Mouse (Mus musculus): ENCODE measurements around the gene BC034090. TPM values are rescaled to one million over a fixed set of nuclear protein-coding genes. Genes with fewer than 3 reads are reported as not detected.
"Not testable (repeated sequence)": the region's sequence is repeated elsewhere in the genome, so short reads cannot be mapped to it uniquely, and the experiment has no call there.

Gene BC034090
- total and polyA plus RNA-seq, 2 experiments from 2014 or later, result 2.5 to 9.9 TPM

GRCm38 (mm10) chr1:155280306-155280705 is 36.1 kb upstream of the BC034090 start:
- Histone ChIP-seq H3K9ac (no peak overlapping the region), H3K4me3 (ENCODE audit: low read depth, low read length) (no peak overlapping the region), H3K27ac (ENCODE audit: low read depth, low read length) (no peak overlapping the region), H3K4me2 (ENCODE audit: low read depth) (no peak overlapping the region), H3K9me3 (ENCODE audit: low read length) (no peaks in the 10 kb centered on the region), H3K4me1 (ENCODE audit: insufficient read depth) (no peaks in the 10 kb centered on the region), H3K36me3 (ENCODE audit: insufficient read depth) (peaks cover 41% of the 10 kb centered on the region), H3K27me3 (ENCODE audit: insufficient read depth, low read length) (no peaks in the 10 kb centered on the region)
- no peak for TF ChIP-seq CTCF (IDR thresholded peaks at IDR 0.05; ENCODE audit: low read depth)
- WGBS, result 84% methylated on average over 10 of the region's 10 CpGs
- ATAC-seq (no peak), DNase-seq (no peak)

- TF ChIP-seq CTCF (IDR thresholded peaks at IDR 0.05; ENCODE audit: low read depth), result no peak
- no peak for DNase-seq
- no peaks in the 10 kb centered on the region for H3K9me3 ChIP-seq (ENCODE audit: low read length)
- no peak overlapping the region for H3K4me3 ChIP-seq (ENCODE audit: low read depth, low read length)
- no peak for ATAC-seq
- H3K27me3 ChIP-seq (ENCODE audit: insufficient read depth, low read length), result no peaks in the 10 kb centered on the region
- peaks cover 12% of the 10 kb centered on the region for H3K36me3 ChIP-seq (ENCODE audit: insufficient read depth)
- no peaks in the 10 kb centered on the region for H3K4me1 ChIP-seq (ENCODE audit: insufficient read depth)
- no peak overlapping the region for H3K9ac ChIP-seq
- H3K27ac ChIP-seq (ENCODE audit: low read depth, low read length), result no peak overlapping the region
- 82% methylated on average over 13 of the region's 13 CpGs for WGBS
- H3K4me2 ChIP-seq (ENCODE audit: low read depth), result no peak overlapping the region
These were observed 32.3 kb upstream of the BC034090 start for GRCm38 (mm10) chr1:155276381-155277033.

GRCm38 (mm10) chr1:155275793-155276192 is 31.5 kb upstream of the BC034090 start:
- 85% methylated on average over 4 of the region's 4 CpGs for WGBS
- Histone ChIP-seq H3K4me3 (ENCODE audit: low read depth, low read length) (no peak overlapping the region), H3K4me2 (ENCODE audit: low read depth) (no peak overlapping the region), H3K27me3 (ENCODE audit: insufficient read depth, low read length) (no peaks in the 10 kb centered on the region), H3K9ac (no peak overlapping the region), H3K4me1 (ENCODE audit: insufficient read depth) (no peaks in the 10 kb centered on the region), H3K36me3 (ENCODE audit: insufficient read depth) (peaks cover 9% of the 10 kb centered on the region), H3K27ac (ENCODE audit: low read depth, low read length) (no peak overlapping the region), H3K9me3 (ENCODE audit: low read length) (no peaks in the 10 kb centered on the region)
- DNase-seq, result no peak
- ATAC-seq, result no peak
- TF ChIP-seq CTCF (IDR thresholded peaks at IDR 0.05; ENCODE audit: low read depth), result no peak

GRCm38 (mm10) chr1:155274976-155275375 is 30.7 kb upstream of the BC034090 start:
- Histone ChIP-seq H3K4me2 (ENCODE audit: low read depth) (no peak overlapping the region), H3K27ac (ENCODE audit: low read depth, low read length) (no peak overlapping the region), H3K27me3 (ENCODE audit: insufficient read depth, low read length) (no peaks in the 10 kb centered on the region), H3K4me1 (ENCODE audit: insufficient read depth) (no peaks in the 10 kb centered on the region), H3K36me3 (ENCODE audit: insufficient read depth) (peaks cover 1% of the 10 kb centered on the region; the same call in 1 of the 2 replicates), H3K4me3 (ENCODE audit: low read depth, low read length) (no peak overlapping the region), H3K9ac (no peak overlapping the region), H3K9me3 (ENCODE audit: low read length) (no peaks in the 10 kb centered on the region)
- 78% methylated on average over 3 of the region's 3 CpGs for WGBS
- ATAC-seq, result no peak
- no peak for TF ChIP-seq CTCF (IDR thresholded peaks at IDR 0.05; ENCODE audit: low read depth)
- no peak for DNase-seq

- Histone ChIP-seq H3K4me3 (ENCODE audit: low read depth, low read length) (no peak overlapping the region), H3K27ac (ENCODE audit: low read depth, low read length) (no peak overlapping the region), H3K4me2 (ENCODE audit: low read depth) (no peak overlapping the region), H3K9ac (no peak overlapping the region), H3K9me3 (ENCODE audit: low read length) (no peaks in the 10 kb centered on the region), H3K4me1 (ENCODE audit: insufficient read depth) (no peaks in the 10 kb centered on the region), H3K27me3 (ENCODE audit: insufficient read depth, low read length) (no peaks in the 10 kb centered on the region), H3K36me3 (ENCODE audit: insufficient read depth) (no peaks in the 10 kb centered on the region)
- DNase-seq (no peak), ATAC-seq (no peak)
- no peak for TF ChIP-seq CTCF (IDR thresholded peaks at IDR 0.05; ENCODE audit: low read depth)
- 95% methylated on average over 4 of the region's 4 CpGs for WGBS
These were observed 28.7 kb upstream of the BC034090 start for GRCm38 (mm10) chr1:155272953-155273352.

GRCm38 (mm10) chr1:155262496-155262895 is 18.3 kb upstream of the BC034090 start:
- H3K27me3 ChIP-seq (ENCODE audit: insufficient read depth, low read length); H3K27ac ChIP-seq (ENCODE audit: low read depth, low read length); H3K9me3 ChIP-seq (ENCODE audit: low read length); H3K4me2 ChIP-seq (ENCODE audit: low read depth); H3K36me3 ChIP-seq (ENCODE audit: insufficient read depth); ATAC-seq; H3K4me1 ChIP-seq (ENCODE audit: insufficient read depth); H3K4me3 ChIP-seq (ENCODE audit: low read depth, low read length); DNase-seq; H3K9ac ChIP-seq: not testable (repeated sequence)
- 93% methylated on average over 10 of the region's 10 CpGs for WGBS

GRCm38 (mm10) chr1:155254309-155254708 is 10.1 kb upstream of the BC034090 start:
- WGBS, result 80% methylated on average over 8 of the region's 8 CpGs
- no peaks in the 10 kb centered on the region for H3K9me3 ChIP-seq (ENCODE audit: low read length)
- H3K4me3 ChIP-seq (ENCODE audit: low read depth, low read length), result no peak overlapping the region
- no peak for ATAC-seq
- TF ChIP-seq CTCF (IDR thresholded peaks at IDR 0.05; ENCODE audit: low read depth), result no peak
- no peaks in the 10 kb centered on the region for H3K4me1 ChIP-seq (ENCODE audit: insufficient read depth)
- no peak for DNase-seq
- no peak overlapping the region for H3K9ac ChIP-seq
- H3K27ac ChIP-seq (ENCODE audit: low read depth, low read length), result no peak overlapping the region
- H3K36me3 ChIP-seq (ENCODE audit: insufficient read depth), result no peaks in the 10 kb centered on the region
- H3K27me3 ChIP-seq (ENCODE audit: insufficient read depth, low read length), result no peaks in the 10 kb centered on the region
- no peak overlapping the region for H3K4me2 ChIP-seq (ENCODE audit: low read depth)
